Mouse (Mus musculus): ENCODE measurements at regions not wholly inside any gene's neighbourhood (a gene's known extent, or its start where the extent isn't known, plus 50 kb on each side); places are given as distances from the start of the nearest gene placed in this dataset.
"Not testable (repeated sequence)": the region's sequence is repeated elsewhere in the genome, so short reads cannot be mapped to it uniquely, and the experiment has no call there.

- no peak for DNase-seq (ENCODE audit: low read depth, low spot score)
Observed at GRCm38 (mm10) chr9:97297538-97297937, 72.2 kb downstream of the Trim42 start.

DNA sequence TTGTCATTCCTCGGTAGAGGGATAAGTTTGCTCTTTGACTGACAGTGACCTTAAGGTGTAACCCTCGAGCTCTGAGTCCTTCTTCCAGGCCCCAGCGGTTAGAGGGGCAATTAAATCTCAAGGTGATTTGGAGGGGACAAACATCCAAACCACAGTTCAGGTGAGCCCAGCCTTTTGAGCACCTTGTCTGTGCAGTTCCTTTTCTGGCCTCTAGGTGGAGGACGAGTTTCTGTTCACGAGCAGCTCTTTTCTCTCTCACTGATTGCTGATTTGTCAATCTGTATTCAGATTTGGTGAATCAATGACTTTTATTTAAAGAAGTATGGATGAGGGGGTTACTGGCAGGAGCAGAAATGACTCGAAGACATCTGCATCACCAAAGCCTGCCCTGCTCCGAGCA, 74.0 kb downstream of the Trim42 start:
- peak; percentile 18 for DNase-seq (ENCODE audit: low read depth, low spot score)

DNA sequence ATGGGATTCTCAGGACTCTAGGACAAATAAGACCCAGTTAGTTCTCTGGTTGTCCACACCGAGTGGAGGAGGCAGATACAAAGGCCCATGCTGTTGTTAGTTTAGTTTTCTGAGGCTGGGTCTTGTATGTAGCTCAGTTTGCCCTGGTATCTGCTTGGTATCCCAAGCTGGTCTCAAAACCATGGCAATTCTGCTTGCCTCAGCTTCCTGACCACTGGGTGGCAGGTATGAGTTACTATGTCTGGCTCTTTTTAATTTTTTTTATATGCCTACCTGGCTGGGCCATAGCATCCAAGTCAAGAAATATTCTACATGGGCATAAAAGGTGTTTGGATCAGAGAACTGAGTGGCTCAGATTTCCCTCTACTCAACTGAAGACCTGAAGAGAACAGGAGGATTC, 77.9 kb downstream of the Trim42 start:
- DNase-seq (ENCODE audit: low read depth, low spot score) = no peak

DNA sequence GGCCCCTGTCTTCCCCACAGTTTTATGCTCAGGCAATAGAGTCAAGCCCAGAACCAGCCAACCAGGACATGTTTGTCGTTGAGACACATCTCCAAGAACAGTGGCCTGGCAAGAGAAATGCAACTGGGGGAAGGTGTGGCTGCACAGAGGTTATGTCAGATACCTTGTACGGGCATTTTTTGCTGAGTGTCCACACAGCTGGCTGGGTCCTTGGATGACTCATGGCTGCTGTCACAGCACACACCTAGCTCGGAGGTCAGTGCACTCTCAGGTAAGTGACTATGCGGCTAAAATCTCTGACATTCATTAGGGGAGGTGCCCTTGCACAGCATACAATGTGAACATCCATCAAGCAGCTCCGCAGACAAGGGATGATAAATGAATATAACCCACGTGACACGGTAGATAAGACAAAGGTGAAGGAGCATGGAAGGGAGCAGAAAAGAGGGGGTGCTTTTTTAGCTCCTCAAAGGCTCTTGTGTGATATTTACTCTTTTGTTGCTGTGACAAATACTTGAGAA, 85.4 kb downstream of the Trim42 start:
- no peak for DNase-seq (ENCODE audit: low read depth, low spot score)

- DNase-seq (ENCODE audit: low read depth, low spot score) = no peak
Observed at GRCm38 (mm10) chr9:97282090-97282489, 87.7 kb downstream of the Trim42 start.

- not testable (repeated sequence) for DNase-seq (ENCODE audit: low read depth, low spot score)
Observed at GRCm38 (mm10) chr9:97275449-97275848, 94.3 kb downstream of the Trim42 start.

GRCm38 (mm10) chr9:97273891-97274290, 95.9 kb downstream of the Trim42 start:
- DNase-seq (ENCODE audit: low read depth, low spot score) = no peak

GRCm38 (mm10) chr9:97272061-97272460, 97.7 kb downstream of the Trim42 start:
- no peak for DNase-seq (ENCODE audit: low read depth, low spot score)

DNA sequence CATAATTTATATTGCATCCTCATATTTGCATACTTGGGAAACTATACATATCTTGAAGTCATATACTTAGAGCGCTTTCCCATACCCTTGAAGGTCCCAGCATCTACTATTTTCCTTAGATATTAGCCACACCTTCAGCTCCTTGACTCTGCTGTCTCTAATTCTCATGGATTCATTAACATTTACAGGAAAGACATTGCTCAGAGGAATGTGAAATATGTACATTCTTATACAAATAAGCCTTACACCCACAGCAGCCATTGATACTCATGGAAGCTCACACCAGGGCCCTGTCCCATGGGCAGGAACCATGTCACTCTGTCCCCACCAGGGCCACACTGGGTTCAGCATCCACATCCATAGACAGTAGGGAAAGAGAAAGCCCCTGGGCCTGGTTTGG, 122.1 kb downstream of the Trim42 start:
- no peak for DNase-seq (ENCODE audit: low read depth, low spot score)

DNA sequence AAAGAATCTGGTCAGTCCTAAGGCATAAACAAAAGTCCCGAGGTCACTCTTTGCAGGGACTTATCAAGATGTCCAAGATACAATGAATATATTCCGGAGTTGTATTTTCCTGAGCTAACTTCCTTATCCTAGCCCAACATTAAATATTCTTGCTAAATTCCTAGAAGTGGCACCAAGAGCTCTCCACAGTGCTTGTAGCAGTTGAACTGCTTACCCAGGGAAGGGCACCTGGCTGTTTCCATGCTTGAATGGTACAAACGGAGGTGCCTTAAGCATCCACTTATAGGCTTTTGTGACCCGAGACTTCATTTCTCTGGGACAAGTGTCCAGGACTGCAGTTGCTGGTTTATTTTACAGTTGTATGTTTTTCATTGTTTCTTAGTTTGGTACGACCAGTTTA, 115.1 kb upstream of the Slc25a36 start:
- DNase-seq (ENCODE audit: low read depth, low spot score) = no peak

- DNase-seq (ENCODE audit: low read depth, low spot score) = no peak
Observed at GRCm38 (mm10) chr9:97224549-97224948, 113.6 kb upstream of the Slc25a36 start.

- peak; percentile 18 for DNase-seq (ENCODE audit: low read depth, low spot score)
Observed at GRCm38 (mm10) chr9:97214806-97215205, 103.8 kb upstream of the Slc25a36 start.

DNA sequence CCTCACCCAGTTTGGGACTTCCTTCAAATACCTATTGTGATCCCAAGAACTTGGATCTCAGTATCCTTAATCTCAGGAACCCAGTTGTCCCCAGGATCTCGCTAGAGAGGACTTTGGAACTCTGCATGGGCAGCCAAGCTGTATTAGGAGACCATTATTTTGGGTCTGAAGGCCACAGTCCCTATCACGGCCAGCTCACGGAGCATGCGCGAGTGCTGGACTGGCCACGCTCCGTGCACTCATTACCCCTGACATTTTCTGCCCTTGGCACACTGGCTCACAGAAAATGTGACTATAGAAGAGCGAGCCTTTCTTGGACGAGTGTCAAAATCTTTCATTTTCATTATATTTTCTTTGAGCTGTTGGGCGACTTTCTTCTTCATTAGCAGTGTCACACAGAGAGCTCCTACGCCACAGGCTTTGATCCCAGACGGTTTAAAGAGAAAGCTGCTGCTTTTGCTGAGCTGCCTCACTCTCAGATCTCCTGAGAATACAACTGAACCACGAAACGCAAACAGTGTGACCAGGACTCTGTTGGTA, 79.4 kb upstream of the Slc25a36 start:
- no peak for DNase-seq (ENCODE audit: low read depth, low spot score)

- DNase-seq (ENCODE audit: low read depth, low spot score) = no peak
Observed at GRCm38 (mm10) chr9:97189646-97190045, 78.7 kb upstream of the Slc25a36 start.

DNA sequence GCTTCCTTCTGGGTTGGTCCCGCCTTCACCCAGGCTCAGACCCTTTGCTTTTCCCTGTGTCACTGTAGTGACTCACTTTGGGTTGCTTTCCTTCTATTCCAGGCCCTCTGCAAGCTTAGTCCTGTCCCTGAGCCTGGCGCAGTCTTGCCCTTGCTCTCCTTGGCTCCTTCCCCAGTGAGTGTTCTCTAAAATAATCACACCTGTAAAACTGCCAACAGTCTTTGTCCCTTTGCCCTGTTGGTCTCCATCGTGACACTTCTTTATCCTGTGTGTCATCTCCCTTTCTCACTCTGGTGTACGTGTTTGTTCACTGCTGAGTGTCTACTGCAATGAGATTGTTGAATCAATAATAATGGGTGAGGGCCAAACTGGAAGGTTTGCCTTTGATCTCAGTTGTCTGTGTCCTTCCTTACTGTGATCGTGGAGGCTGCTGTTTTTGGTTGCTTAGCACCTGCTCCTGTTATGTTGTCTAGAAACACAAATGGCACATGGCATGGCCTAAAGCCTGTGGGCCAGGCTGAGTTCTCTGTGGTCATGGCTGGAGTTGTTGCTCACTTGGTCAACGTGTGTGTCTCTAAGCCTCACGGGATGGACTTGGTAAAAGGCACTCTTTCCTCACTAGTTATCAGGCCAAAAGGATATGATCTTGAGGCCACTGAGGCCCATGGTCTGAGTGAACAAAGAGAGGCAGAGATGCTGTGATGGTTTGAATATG, 77.8 kb upstream of the Slc25a36 start:
- no peak for DNase-seq (ENCODE audit: low read depth, low spot score)

DNA sequence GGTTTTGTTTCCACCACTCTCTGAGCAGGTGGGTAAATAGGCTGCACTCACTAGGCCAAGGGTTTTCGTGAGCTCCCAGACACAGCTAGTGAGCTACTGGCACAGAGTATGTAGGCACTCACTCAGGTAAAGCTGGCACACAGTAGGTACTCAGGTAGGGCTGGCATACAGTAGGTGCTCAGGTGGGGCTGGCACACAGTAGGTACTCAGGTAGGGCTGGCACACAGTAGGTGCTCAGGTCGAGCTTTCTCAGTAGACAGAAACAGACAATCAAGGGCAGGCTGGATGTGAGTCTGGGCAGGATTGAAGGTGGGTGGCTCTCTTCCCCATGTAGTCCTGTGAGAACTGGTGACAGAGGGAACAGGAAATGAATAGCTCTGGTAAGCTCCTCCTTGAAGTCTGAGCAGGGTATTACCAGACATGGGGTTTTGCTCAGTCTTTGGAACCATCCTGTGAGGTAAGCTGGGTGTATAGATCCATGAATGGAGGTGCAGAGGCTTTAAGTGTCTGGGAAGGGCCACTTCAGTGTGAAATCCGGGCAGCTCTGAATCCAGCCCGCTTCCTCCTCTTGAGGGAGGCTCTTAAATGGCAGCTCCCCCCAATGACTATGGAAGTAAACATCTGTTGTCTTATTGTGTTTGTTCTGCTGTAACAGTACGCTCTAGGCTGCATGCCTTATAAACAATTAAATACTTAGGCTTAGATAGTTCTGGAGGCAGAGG, 62.4 kb upstream of the Slc25a36 start:
- DNase-seq (ENCODE audit: low read depth, low spot score) = no peak

DNA sequence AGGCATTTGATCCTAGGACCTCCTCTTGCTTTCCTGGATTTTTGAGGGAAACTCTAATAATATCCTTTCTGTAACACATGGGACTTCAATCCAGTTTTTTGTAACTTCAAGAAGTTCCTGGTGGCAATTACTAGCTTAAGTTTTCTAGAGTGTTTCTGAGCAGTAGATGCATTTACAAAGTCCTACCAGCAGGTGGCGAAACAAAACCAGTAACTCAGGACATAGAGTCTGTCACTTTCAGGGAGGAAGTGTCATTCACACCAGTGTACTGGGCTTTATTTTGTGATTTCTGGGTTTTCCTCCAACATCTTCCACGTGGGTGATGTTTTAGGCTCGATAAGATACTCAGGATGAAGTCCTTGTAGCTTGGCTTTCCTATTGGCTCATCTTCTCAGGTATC, 61.1 kb upstream of the Slc25a36 start:
- peak; percentile 59 for DNase-seq (ENCODE audit: low read depth, low spot score)

GRCm38 (mm10) chr9:97171484-97171883, 60.5 kb upstream of the Slc25a36 start:
- DNase-seq (ENCODE audit: low read depth, low spot score) = no peak

DNA sequence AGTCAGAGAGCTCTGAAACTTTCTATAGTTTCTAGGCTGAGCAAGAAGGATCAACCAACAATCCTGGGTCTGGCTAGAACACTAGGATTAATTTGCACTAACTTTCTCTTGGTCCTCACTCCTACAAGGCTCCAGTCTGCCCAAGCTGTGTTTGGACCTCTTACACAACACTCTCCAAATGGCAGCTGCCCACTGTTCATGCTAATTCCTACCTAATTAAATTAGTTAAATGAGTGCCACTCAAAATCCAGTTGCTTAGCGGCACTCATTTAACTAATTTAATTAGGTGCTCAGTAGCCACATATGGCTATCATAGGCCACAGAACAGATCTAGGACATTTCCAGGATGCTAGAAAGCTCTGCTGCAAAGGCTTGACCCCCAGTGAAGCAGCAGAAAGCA, 59.9 kb upstream of the Slc25a36 start:
- no peak for DNase-seq (ENCODE audit: low read depth, low spot score)

- DNase-seq (ENCODE audit: low read depth, low spot score) = peak; percentile 23
Observed at GRCm38 (mm10) chr9:97162465-97162864, 51.5 kb upstream of the Slc25a36 start.

Measured in A20 (cell line).